Comparison of ENCODE assay signal across 17 mouse cellular contexts in genomic region chr9:117022086-117022485, GRCm38 (mm10).
"Had no signal": no experiment of that assay in that cellular context is flagged by ENCODE, and none has a peak within 500 bp of the region (broad histone marks: within the 10 kb centered on the region; RNA-seq: fewer than 3 reads in every experiment).

No protein-coding gene starts in this region.

- H3K4me3 ChIP-seq: left cerebral cortex, adult 2 months; liver, embryonic 13.5 days; midbrain, embryonic 12.5 days; midbrain, embryonic 15.5 days; stomach, embryonic 15.5 days had no signal

- H3K9me3 ChIP-seq: liver, embryonic 13.5 days; midbrain, embryonic 12.5 days; midbrain, embryonic 15.5 days; stomach, embryonic 15.5 days had no signal

- H3K27ac ChIP-seq: left cerebral cortex, adult 2 months; liver, embryonic 13.5 days; midbrain, embryonic 12.5 days; midbrain, embryonic 15.5 days; stomach, embryonic 15.5 days had no signal

- H3K9ac ChIP-seq: liver, embryonic 13.5 days; midbrain, embryonic 12.5 days; midbrain, embryonic 15.5 days; stomach, embryonic 15.5 days had no signal

- H3K36me3 ChIP-seq: liver, embryonic 13.5 days; midbrain, embryonic 12.5 days; midbrain, embryonic 15.5 days; stomach, embryonic 15.5 days had no signal

- DNase-seq: kidney, adult 18-20 months; kidney, adult 9 months; kidney, postnatal 14 days; kidney, postnatal 4 days; layer of hippocampus, adult 9-11 months; layer of hippocampus, postnatal 36 days; liver, embryonic 13.5 days; lung, adult 2 months; lung, postnatal 14 days; lung, postnatal 4 days; right cerebral cortex, postnatal 25 days; spleen, adult 18-20 months; thymus, postnatal 25 days had no signal

- H3K4me2 ChIP-seq: liver, embryonic 13.5 days; midbrain, embryonic 12.5 days; midbrain, embryonic 15.5 days; stomach, embryonic 15.5 days had no signal

- H3K27me3 ChIP-seq: liver, embryonic 13.5 days; midbrain, embryonic 12.5 days; midbrain, embryonic 15.5 days; stomach, embryonic 15.5 days had no signal

- ATAC-seq: midbrain, embryonic 15.5 days had no signal
